12 mouse cellular contexts compared by ENCODE assay signal in genomic region chr17:13850175-13850574, GRCm38 (mm10).
DNase-seq lines count a peak whose midpoint lies in the region; ATAC-seq and TF ChIP-seq lines count a peak whose summit lies in the region.
"Had no signal": no experiment of that assay in that cellular context is flagged by ENCODE, and none has a peak within 500 bp of the region (broad histone marks: within the 10 kb centered on the region; RNA-seq: fewer than 3 reads in every experiment).

No protein-coding gene starts in this region.

- ATAC-seq in erythroblast, adult 5-6 weeks (replicated peaks; ENCODE audit: low FRiP score, poor library complexity, severe bottlenecking) = no peak

- TF ChIP-seq CTCF in heart, adult 2 months (IDR thresholded peaks at IDR 0.05) = peak; percentile 87

- H3K27me3 ChIP-seq in heart, adult 2 months (ENCODE audit: control insufficient read depth, insufficient read depth, low read length) = no peaks in the 10 kb centered on the region
- no peaks in the 10 kb centered on the region for H3K27me3 ChIP-seq in forebrain, embryonic 10.5 days (ENCODE audit: poor library complexity, severe bottlenecking)
- H3K27me3 ChIP-seq: heart, embryonic 13.5 days had no signal

- H3K4me3 ChIP-seq in heart, adult 2 months = no peak overlapping the region
- no peak overlapping the region for H3K4me3 ChIP-seq in forebrain, embryonic 10.5 days
- H3K4me3 ChIP-seq: heart, embryonic 13.5 days; midbrain, embryonic 10.5 days had no signal

- H3K9ac ChIP-seq in heart, adult 2 months (ENCODE audit: low read depth, low read length) = no peak overlapping the region
- H3K9ac ChIP-seq: heart, embryonic 13.5 days had no signal

- H3K36me3 ChIP-seq in heart, adult 2 months (ENCODE audit: control insufficient read depth, insufficient read depth, low read length) = peaks cover 8% of the 10 kb centered on the region
- peaks cover 86% of the 10 kb centered on the region for H3K36me3 ChIP-seq in forebrain, embryonic 10.5 days (replicated peaks)

- no peaks in the 10 kb centered on the region for H3K9me3 ChIP-seq in forebrain, embryonic 10.5 days
- H3K9me3 ChIP-seq: heart, embryonic 13.5 days; midbrain, embryonic 10.5 days had no signal

- DNase-seq in heart, adult 2 months = peak in 1 of 2 experiments; percentile 17
- DNase-seq in heart, postnatal 25 days (ENCODE audit: low spot score) = no peak
- DNase-seq in A20 (ENCODE audit: low read depth, low spot score) = peak; percentile 79
- DNase-seq in adipocyte (ENCODE audit: low spot score) = peak; percentile 38
- peak; percentile 21 to 25 for DNase-seq in kidney, postnatal 4 days
- no peak for DNase-seq in embryo, embryonic 11 days
- DNase-seq in forebrain, embryonic 10.5 days (ENCODE audit: extremely low spot score, low spot score) = no peak
- DNase-seq: cerebellum, postnatal 10 days; right cerebral cortex, postnatal 4 days had no signal

- H3K79me2 ChIP-seq in heart, adult 2 months (replicated peaks; ENCODE audit: control insufficient read depth, insufficient read depth, low read length) = no peaks in the 10 kb centered on the region

- no peak for TF ChIP-seq EP300 in heart, adult 2 months (IDR thresholded peaks at IDR 0.05; ENCODE audit: insufficient read depth, low read depth, low read length)

- intact Hi-C loops in heart, adult 2 months (cut with DNase I) = loop anchor here (5.0 kb wide), 1 partner anchor 252 kb away; no protein-coding TSS in a partner anchor
- intact Hi-C loops in heart, postnatal 25 days (cut with DNase I) = loop anchor here (5.0 kb wide), 1 partner anchor 252 kb away; no protein-coding TSS in a partner anchor

- TF ChIP-seq POLR2A in heart, adult 2 months (IDR thresholded peaks at IDR 0.05; ENCODE audit: insufficient read depth, low read depth, low read length) = no peak

- peaks cover 1% of the 10 kb centered on the region; the same call in 1 of the 2 replicates for H3K4me1 ChIP-seq in heart, adult 2 months (ENCODE audit: control insufficient read depth, insufficient read depth, low read length)
- 0 out of 2 replicates have a peak, but pooled peaks cover 7% of the 10 kb centered on the region for H3K4me1 ChIP-seq in forebrain, embryonic 10.5 days
- H3K4me1 ChIP-seq: heart, embryonic 13.5 days; midbrain, embryonic 10.5 days had no signal

- peak overlapping the region; percentile 65 for H3K27ac ChIP-seq in heart, adult 2 months
- no peak overlapping the region for H3K27ac ChIP-seq in forebrain, embryonic 10.5 days
- H3K27ac ChIP-seq: heart, embryonic 13.5 days; midbrain, embryonic 10.5 days had no signal

- 65% methylated on average over 2 of the region's 2 CpGs for WGBS in heart, adult 2 months
- 89% methylated on average over 2 of the region's 2 CpGs for WGBS in forebrain, embryonic 10.5 days

Comparison
In these comparisons a context has a peak if more than half of its experiments do, and no peak if none do; other contexts are left out.
1. DNase-seq: peak in A20 (single experiment), adipocyte (single experiment) and kidney, postnatal 4 days (2 of 2); none in heart, postnatal 25 days (single experiment), embryo, embryonic 11 days (single experiment) and forebrain, embryonic 10.5 days (single experiment).